Mouse (Mus musculus): ENCODE data around the gene Kcnf1. TPM values are rescaled to one million over a fixed set of nuclear protein-coding genes. Genes with fewer than 3 reads are reported as not detected.

Kcnf1 gene
- not detected in 2 replicates for total RNA-seq (2014; rRNA removed)
- not detected in 2 replicates for polyA plus RNA-seq (2012; rRNA removed)

DNA sequence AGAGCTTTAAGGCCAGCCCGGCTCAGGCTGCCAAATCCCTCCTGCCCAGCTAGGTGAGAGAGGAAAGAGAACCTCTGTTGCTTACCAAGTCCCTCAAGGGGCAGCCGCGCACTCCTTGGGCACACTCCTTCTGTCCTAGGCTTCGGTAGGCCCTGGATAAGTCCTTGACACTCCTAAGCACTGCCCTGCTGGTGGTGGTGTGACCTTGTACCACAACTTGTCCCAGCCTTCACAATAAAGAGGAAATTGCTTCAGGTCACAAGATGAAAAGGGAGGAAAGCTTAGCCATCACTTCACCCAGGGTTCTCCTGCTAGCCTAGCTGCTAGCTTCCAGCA is at the start of gene Kcnf1:
TSS of gene Kcnf1 (minus strand) at position 132 of the 336 bp plus-strand sequence.
- Histone ChIP-seq H3K4me3 (ENCODE audit: insufficient read depth, low read depth, low read length) (no peak within 1 kb of the TSS), H3K9ac (ENCODE audit: low read depth, low read length) (no peak within 1 kb of the TSS), H3K4me1 (ENCODE audit: control insufficient read depth, insufficient read depth, low read length) (no peaks in the 10 kb centered on the region), H3K36me3 (ENCODE audit: control insufficient read depth, insufficient read depth, low read length) (no peaks in the 10 kb centered on the region), H3K79me2 (ENCODE audit: control insufficient read depth, insufficient read depth, low read length) (no peaks in the 10 kb centered on the region), H3K27me3 (ENCODE audit: control insufficient read depth, insufficient read depth, low read length) (peaks cover 9% of the 10 kb centered on the region), H3K27ac (replicated peaks; ENCODE audit: insufficient read depth, low read depth, low read length) (no peak within 1 kb of the TSS)
- TF ChIP-seq CTCF (IDR thresholded peaks at IDR 0.05; ENCODE audit: low read depth, low read length) (no peak), POLR2A (IDR thresholded peaks at IDR 0.05; ENCODE audit: extremely low read depth, insufficient read depth, low read length) (no peak)
- no peak for DNase-seq (ENCODE audit: extremely low read depth, low read depth, low spot score)
- 24% methylated on average over 4 of the region's 4 CpGs for WGBS

DNA sequence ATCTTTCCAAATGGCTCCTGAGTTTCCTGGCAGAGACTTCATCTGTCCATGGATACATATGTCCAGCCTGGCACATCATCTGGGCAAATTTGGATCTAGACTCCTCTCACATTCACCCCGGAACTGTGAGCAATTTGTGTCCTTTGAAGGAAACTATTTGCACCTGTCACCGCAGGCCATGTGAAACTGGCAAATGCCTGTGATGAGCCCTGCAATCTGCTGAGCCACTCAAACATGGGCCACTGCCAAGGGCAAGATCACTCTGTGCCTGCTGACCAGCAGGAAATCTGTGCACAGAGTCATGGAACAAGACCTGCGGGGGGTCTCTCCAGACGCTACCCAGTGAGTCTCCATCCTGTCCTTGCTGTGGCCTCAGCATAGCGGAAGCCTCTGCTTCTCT is 48.3 kb upstream of the Kcnf1 start:
- no peak overlapping the region for H3K9ac ChIP-seq (ENCODE audit: low read depth, low read length)
- no peaks in the 10 kb centered on the region for H3K79me2 ChIP-seq (ENCODE audit: control insufficient read depth, insufficient read depth, low read length)
- H3K4me3 ChIP-seq (ENCODE audit: insufficient read depth, low read depth, low read length), result no peak overlapping the region
- H3K4me1 ChIP-seq (ENCODE audit: control insufficient read depth, insufficient read depth, low read length), result no peaks in the 10 kb centered on the region
- TF ChIP-seq POLR2A (IDR thresholded peaks at IDR 0.05; ENCODE audit: extremely low read depth, insufficient read depth, low read length) (no peak), CTCF (IDR thresholded peaks at IDR 0.05; ENCODE audit: low read depth, low read length) (no peak)
- H3K36me3 ChIP-seq (ENCODE audit: control insufficient read depth, insufficient read depth, low read length), result no peaks in the 10 kb centered on the region
- DNase-seq (ENCODE audit: extremely low read depth, low read depth, low spot score), result no peak
- H3K27ac ChIP-seq (replicated peaks; ENCODE audit: insufficient read depth, low read depth, low read length), result no peak overlapping the region
- 91% methylated on average over 5 of the region's 5 CpGs for WGBS
- no peaks in the 10 kb centered on the region for H3K27me3 ChIP-seq (ENCODE audit: control insufficient read depth, insufficient read depth, low read length)

DNA sequence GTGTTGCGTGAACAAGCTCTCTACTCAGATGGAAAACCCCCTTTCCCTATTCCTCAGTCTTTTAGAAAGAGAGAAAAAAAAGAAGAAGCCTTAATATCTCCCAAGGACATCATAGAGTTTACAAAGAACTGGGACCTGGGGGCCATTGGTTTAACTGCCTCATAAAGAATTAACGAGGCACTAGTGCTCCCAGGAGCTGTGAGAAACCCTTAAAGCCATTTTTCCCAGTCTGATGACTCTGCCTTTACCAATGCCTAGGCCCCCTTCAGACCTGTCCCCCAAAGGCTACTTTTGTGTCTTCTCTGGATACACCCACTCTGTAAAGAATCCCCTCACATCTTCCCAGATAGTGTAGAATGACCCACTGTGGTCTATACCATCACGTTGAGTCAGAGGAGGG is 46.4 kb upstream of the Kcnf1 start:
- Histone ChIP-seq H3K79me2 (ENCODE audit: control insufficient read depth, insufficient read depth, low read length) (no peaks in the 10 kb centered on the region), H3K4me1 (ENCODE audit: control insufficient read depth, insufficient read depth, low read length) (no peaks in the 10 kb centered on the region), H3K9ac (ENCODE audit: low read depth, low read length) (no peak overlapping the region), H3K27ac (replicated peaks; ENCODE audit: insufficient read depth, low read depth, low read length) (no peak overlapping the region), H3K36me3 (ENCODE audit: control insufficient read depth, insufficient read depth, low read length) (no peaks in the 10 kb centered on the region), H3K4me3 (ENCODE audit: insufficient read depth, low read depth, low read length) (no peak overlapping the region), H3K27me3 (ENCODE audit: control insufficient read depth, insufficient read depth, low read length) (no peaks in the 10 kb centered on the region)
- WGBS, result 62% methylated on average over 3 of the region's 3 CpGs
- TF ChIP-seq CTCF (IDR thresholded peaks at IDR 0.05; ENCODE audit: low read depth, low read length), result no peak
- TF ChIP-seq POLR2A (IDR thresholded peaks at IDR 0.05; ENCODE audit: extremely low read depth, insufficient read depth, low read length), result no peak
- DNase-seq (ENCODE audit: extremely low read depth, low read depth, low spot score), result no peak

DNA sequence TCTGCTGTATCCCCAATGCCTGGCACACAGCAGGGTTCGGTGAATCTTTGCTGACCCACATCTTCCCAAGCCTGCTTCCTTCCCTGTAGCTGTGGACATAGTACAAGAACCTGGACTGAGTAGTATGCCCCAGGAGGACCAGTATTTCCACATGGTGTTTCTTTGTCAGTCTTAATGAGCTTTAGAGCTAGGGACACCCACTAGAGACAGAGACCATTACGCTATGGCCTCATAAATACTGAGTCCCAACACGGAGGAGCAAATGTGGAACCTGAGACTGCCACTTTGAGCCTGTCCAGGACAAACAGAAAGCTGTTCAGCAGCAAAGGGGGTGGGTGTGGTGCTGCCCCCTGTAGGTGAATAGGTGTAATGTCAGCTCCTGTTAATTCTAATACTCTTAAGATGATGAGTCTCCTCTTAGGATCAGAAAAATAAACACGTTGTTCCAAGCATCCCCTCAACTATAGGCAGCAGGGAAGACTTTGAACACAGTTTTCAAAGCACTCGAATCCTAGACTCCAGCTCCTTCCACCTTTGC is 45.3 kb upstream of the Kcnf1 start:
- no peak overlapping the region for H3K9ac ChIP-seq (ENCODE audit: low read depth, low read length)
- H3K36me3 ChIP-seq (ENCODE audit: control insufficient read depth, insufficient read depth, low read length), result no peaks in the 10 kb centered on the region
- H3K27ac ChIP-seq (replicated peaks; ENCODE audit: insufficient read depth, low read depth, low read length), result no peak overlapping the region
- TF ChIP-seq CTCF (IDR thresholded peaks at IDR 0.05; ENCODE audit: low read depth, low read length) (peak; percentile 55; the same call in 1 of the 2 replicates), POLR2A (IDR thresholded peaks at IDR 0.05; ENCODE audit: extremely low read depth, insufficient read depth, low read length) (no peak)
- H3K4me3 ChIP-seq (ENCODE audit: insufficient read depth, low read depth, low read length), result no peak overlapping the region
- no peaks in the 10 kb centered on the region for H3K79me2 ChIP-seq (ENCODE audit: control insufficient read depth, insufficient read depth, low read length)
- 51% methylated on average over 5 of the region's 5 CpGs for WGBS
- DNase-seq (ENCODE audit: extremely low read depth, low read depth, low spot score), result no peak
- no peaks in the 10 kb centered on the region for H3K27me3 ChIP-seq (ENCODE audit: control insufficient read depth, insufficient read depth, low read length)
- no peaks in the 10 kb centered on the region for H3K4me1 ChIP-seq (ENCODE audit: control insufficient read depth, insufficient read depth, low read length)

DNA sequence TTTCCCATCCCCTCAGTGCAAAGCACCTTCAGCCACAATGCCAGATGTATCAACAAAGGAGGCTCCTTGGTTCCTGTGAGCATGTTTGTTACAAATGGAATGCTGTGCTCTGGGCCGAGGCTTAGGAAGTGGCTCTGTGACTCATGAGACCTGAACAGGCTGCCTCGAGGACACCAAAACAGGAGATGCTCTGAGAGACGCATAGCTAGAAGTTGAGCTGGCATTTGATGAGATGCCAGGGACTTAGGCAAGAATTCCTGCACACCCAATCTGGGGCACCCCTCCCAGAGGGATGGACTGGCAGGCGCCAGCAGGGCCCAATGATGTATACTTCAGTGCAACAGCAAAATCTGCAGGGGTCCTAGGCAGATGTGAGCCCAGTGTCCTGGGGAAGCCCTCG is 43.9 kb upstream of the Kcnf1 start:
- no peaks in the 10 kb centered on the region for H3K27me3 ChIP-seq (ENCODE audit: control insufficient read depth, insufficient read depth, low read length)
- H3K4me1 ChIP-seq (ENCODE audit: control insufficient read depth, insufficient read depth, low read length), result no peaks in the 10 kb centered on the region
- no peaks in the 10 kb centered on the region for H3K79me2 ChIP-seq (ENCODE audit: control insufficient read depth, insufficient read depth, low read length)
- no peak for TF ChIP-seq POLR2A (IDR thresholded peaks at IDR 0.05; ENCODE audit: extremely low read depth, insufficient read depth, low read length)
- TF ChIP-seq CTCF (IDR thresholded peaks at IDR 0.05; ENCODE audit: low read depth, low read length), result no peak
- no peak overlapping the region for H3K27ac ChIP-seq (replicated peaks; ENCODE audit: insufficient read depth, low read depth, low read length)
- 68% methylated on average over 5 of the region's 5 CpGs for WGBS
- no peak overlapping the region for H3K9ac ChIP-seq (ENCODE audit: low read depth, low read length)
- no peaks in the 10 kb centered on the region for H3K36me3 ChIP-seq (ENCODE audit: control insufficient read depth, insufficient read depth, low read length)
- DNase-seq (ENCODE audit: extremely low read depth, low read depth, low spot score), result no peak
- no peak overlapping the region for H3K4me3 ChIP-seq (ENCODE audit: insufficient read depth, low read depth, low read length)

DNA sequence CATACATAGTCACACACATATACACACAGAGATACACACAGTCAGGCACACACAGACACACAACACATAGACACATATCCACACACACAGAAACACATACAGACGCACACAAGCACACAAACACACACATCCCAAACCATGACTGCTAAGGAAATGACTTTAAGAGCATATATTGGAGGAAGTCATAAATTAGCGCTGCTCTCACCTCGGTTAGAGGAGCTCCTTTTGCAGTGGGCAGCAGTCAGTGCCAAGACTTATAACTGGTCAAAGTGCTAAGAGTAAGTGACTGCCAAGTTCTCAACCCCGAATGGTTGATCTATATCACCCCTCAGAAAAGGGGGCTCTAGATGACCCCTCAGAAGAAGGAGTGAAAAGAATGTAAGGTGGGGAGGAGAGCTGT is 42.4 kb upstream of the Kcnf1 start:
- Histone ChIP-seq H3K27me3 (ENCODE audit: control insufficient read depth, insufficient read depth, low read length) (no peaks in the 10 kb centered on the region), H3K36me3 (ENCODE audit: control insufficient read depth, insufficient read depth, low read length) (no peaks in the 10 kb centered on the region), H3K27ac (replicated peaks; ENCODE audit: insufficient read depth, low read depth, low read length) (no peak overlapping the region), H3K79me2 (ENCODE audit: control insufficient read depth, insufficient read depth, low read length) (no peaks in the 10 kb centered on the region), H3K9ac (ENCODE audit: low read depth, low read length) (no peak overlapping the region), H3K4me3 (ENCODE audit: insufficient read depth, low read depth, low read length) (no peak overlapping the region), H3K4me1 (ENCODE audit: control insufficient read depth, insufficient read depth, low read length) (no peaks in the 10 kb centered on the region)
- TF ChIP-seq POLR2A (IDR thresholded peaks at IDR 0.05; ENCODE audit: extremely low read depth, insufficient read depth, low read length) (no peak), CTCF (IDR thresholded peaks at IDR 0.05; ENCODE audit: low read depth, low read length) (no peak)
- WGBS, result 81% methylated on average over 4 of the region's 4 CpGs
- no peak for DNase-seq (ENCODE audit: extremely low read depth, low read depth, low spot score)

Measured in liver, adult 2 months (tissue).